Mouse (Mus musculus) ovary, postnatal 10 days (tissue): Measurements from ENCODE around the gene Ppargc1a.

ENCODE experiments used
- DNase-seq: peaks from one replicate; pipeline ENCODE4 v3.0.0; 2022; ENCODE audit warnings: low spot score

Ppargc1a gene

DNA sequence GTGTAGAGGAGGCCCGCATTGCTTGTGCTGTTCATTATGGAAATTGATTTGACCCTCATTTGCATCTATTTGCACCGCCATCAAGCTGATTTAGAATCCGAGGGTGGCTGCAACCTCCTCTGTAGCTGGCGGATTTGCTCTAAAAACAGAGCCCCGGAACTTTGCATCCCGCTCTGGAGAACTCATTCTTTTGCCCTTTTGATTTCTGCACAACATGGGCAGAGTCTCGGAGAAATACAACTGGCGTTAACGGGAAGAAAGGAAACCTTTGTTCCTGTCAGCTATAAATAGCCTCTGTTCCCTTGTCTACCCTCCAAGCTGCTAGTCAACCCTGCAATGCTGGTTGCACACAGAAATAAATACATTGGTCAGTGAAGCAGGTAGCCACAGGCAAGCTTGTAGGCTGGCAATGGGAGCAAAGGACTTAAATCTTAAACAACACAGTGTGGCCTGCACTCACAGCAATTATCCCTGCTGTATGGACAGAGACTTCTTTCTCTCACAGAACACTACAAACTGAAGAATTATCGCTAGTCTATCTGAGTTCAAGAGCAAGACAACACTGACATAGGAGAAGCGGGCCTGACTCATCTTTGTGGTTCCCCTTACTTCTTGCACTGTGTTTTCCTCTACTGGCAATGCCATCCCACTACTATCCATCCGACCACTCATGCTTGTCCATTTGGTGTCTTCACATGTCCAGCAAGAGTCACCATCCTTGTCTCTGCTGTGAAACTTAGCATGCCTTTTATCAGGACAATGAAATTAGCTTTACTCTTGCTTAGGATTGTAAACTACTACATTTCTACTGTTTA lies 155.0 kb downstream of the Ppargc1a start:
- no peak for DNase-seq

- DNase-seq: no peak
Observed at GRCm38 (mm10) chr5:51410006-51410405, 157.5 kb downstream of the Ppargc1a start.

DNA sequence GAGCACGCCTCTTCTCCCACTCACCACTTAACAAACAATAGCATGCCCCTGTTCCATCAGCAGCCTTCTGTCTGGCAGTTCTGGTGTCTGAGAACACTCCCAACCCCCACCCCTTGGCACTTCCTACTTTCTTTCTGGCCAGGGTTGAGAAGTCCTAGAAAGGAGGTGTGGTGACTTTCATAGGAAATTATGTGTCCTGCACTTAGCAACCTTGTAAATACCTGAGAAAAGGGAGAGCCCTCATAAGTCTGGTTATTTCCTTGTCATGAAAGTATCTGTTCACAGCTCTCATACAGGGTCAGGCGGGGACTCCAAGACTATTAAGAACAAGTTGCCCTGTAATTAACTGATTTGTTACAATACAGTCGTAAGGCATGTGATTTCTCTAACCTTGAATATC lies 161.1 kb downstream of the Ppargc1a start:
- DNase-seq: no peak
